Mouse (Mus musculus): Measurements from ENCODE around the gene Wee2.

GRCm38 (mm10) chr6:40465710-40466109, 26.8 kb downstream of the Wee2 start:
- no peak for TF ChIP-seq CTCF (IDR thresholded peaks at IDR 0.05; ENCODE audit: control insufficient read depth, insufficient read depth, insufficient read length)
- no peak for TF ChIP-seq USF1 (IDR thresholded peaks at IDR 0.05; ENCODE audit: low read depth)
- TF ChIP-seq MAX (IDR thresholded peaks at IDR 0.05), result no peak
- no peak for TF ChIP-seq MYOG (IDR thresholded peaks at IDR 0.05; ENCODE audit: control insufficient read depth, extremely low read depth, insufficient read length)
- TF ChIP-seq CEBPB (IDR thresholded peaks at IDR 0.05; ENCODE audit: low read depth), result no peak
